Mouse (Mus musculus) liver, embryonic 11.5 days (tissue): ENCODE results near the gene Asz1. TPM values are rescaled to one million over a fixed set of nuclear protein-coding genes. Genes with fewer than 3 reads are reported as not detected.

Source experiments
- ATAC-seq: fragments of 200-750 bp; cut with Nextera tagmentation; replicated peaks from 2 replicates; pipeline ENCODE4 v1.8.0; 2017; ENCODE audit warnings: moderate number of reproducible peaks, mild to moderate bottlenecking, moderate TSS enrichment, moderate library complexity; ENCODE audit not compliant: low FRiP score
- DNase-seq: peaks from one replicate; pipeline ENCODE4 v3.0.0-alpha.2; 2017; ENCODE audit warnings: low spot score
- H3K27ac ChIP-seq: fragments of 300-500 bp; sonication (generic); 2 replicates; pipeline ENCODE4 v1.5.1; 2014; ENCODE audit warnings: mild to moderate bottlenecking, low read depth, low read length, control low read depth
- H3K27me3 ChIP-seq: fragments of 300-500 bp; sonication (generic); replicated peaks from 2 replicates; pipeline ENCODE4 v1.6.1; 2014; ENCODE audit warnings: low read length, mixed read lengths; ENCODE audit not compliant: control insufficient read depth, insufficient read depth
- H3K36me3 ChIP-seq: fragments of 300-500 bp; sonication (generic); 2 replicates; pipeline ENCODE4 v1.6.1; 2014; ENCODE audit warnings: mild to moderate bottlenecking, low read length, moderate library complexity, mixed read lengths; ENCODE audit not compliant: control insufficient read depth, insufficient read depth
- H3K4me1 ChIP-seq: fragments of 300-500 bp; sonication (generic); replicated peaks from 2 replicates; pipeline ENCODE4 v1.6.1; 2014; ENCODE audit warnings: low read length, mixed read lengths; ENCODE audit not compliant: control insufficient read depth, insufficient read depth
- H3K4me2 ChIP-seq: fragments of 300-500 bp; sonication (generic); 2 replicates; pipeline ENCODE4 v1.6.1; 2014; ENCODE audit warnings: mild to moderate bottlenecking, control low read depth, moderate library complexity
- H3K4me3 ChIP-seq: fragments of 300-500 bp; sonication (generic); 2 replicates; pipeline ENCODE4 v1.5.1; 2014; ENCODE audit warnings: low read depth, low read length, control low read depth
- H3K9ac ChIP-seq: fragments of 300-500 bp; sonication (generic); 2 replicates; pipeline ENCODE4 v1.6.1; 2014; ENCODE audit warnings: low read depth, low read length, control low read depth
- H3K9me3 ChIP-seq: fragments of 300-500 bp; sonication (generic); 2 replicates; pipeline ENCODE4 v1.6.1; 2016; ENCODE audit warnings: low read length, inconsistent platforms, mixed read lengths; ENCODE audit not compliant: control insufficient read depth
- WGBS: fragments of 180-500 bp; shearing (Covaris S2); extraction: QIAGEN DNeasy Blood & Tissue Kit; methylation state at CpG from one replicate; pipeline ENCODE4 v1.1.7; 2014; 5-methylcytosine and 5-hydroxymethylcytosine counted together
- polyA plus RNA-seq: library from polyadenylated mRNA; unstranded; fragments of >200 nt; fragmentation: Nextera tagmentation; extraction: Ambion mirVana; gene quantifications from 2 replicates; pipeline ENCODE4 v1.2.1, GENCODE M21; 2014

Asz1 gene
- polyA plus RNA-seq = 0.34 TPM in 1 of 2 replicates, not detected in the other

DNA sequence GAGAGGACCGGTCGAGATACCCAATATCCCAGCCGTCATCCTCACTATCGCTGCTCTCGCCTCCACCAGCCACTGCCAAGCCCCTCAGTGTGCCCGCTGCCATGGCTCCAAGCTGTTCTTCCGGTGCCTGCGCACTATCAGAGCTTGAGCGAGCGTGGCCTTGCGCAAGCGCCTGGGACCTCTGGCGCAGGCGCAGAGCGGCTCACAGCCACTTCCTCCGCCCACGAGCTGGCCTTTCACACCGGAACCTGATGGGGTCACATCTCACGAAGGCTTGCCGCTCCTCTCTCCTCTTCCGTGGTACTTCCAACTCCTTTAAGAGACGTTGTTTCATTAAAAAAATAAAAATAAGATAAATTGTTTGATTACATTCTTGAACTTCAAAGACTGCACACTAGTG lies at the start of gene Asz1:
Gene Asz1, minus strand, starts transcription at position 128 of the 400 bp plus-strand sequence.
- no peak within 1 kb of the TSS for H3K27ac ChIP-seq
- no peak within 1 kb of the TSS for H3K4me2 ChIP-seq
- no peaks in the 10 kb centered on the region for H3K4me1 ChIP-seq
- no peak for ATAC-seq
- 89% methylated on average over 22 of the region's 22 CpGs for WGBS
- no peaks in the 10 kb centered on the region for H3K27me3 ChIP-seq
- H3K9ac ChIP-seq = no peak within 1 kb of the TSS
- H3K9me3 ChIP-seq = no peaks in the 10 kb centered on the region
- H3K36me3 ChIP-seq = no peaks in the 10 kb centered on the region
- no peak for DNase-seq
- H3K4me3 ChIP-seq = no peak within 1 kb of the TSS

DNA sequence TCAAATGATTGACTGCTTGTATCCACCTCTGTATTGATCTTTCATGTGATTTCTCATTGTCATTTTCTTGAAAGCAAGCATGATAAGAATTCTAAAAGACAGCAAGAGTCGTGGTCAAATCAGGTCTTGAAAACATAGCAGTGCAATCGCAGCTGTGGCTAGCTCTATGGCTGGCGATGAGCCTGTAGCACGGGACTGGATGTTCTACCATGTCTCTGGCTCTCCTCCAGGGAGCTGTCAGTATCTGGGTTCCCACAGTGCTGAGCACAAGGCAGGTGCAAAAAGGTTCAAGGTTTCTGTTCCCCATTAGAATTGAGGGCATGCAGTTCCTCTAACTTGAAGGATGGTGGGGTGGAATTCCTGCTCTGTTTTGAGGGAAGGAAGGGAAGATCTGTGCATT lies 44.2 kb upstream of the Asz1 start:
- whole genome bisulfite sequencing = 69% methylated on average over 4 of the region's 4 CpGs

DNA sequence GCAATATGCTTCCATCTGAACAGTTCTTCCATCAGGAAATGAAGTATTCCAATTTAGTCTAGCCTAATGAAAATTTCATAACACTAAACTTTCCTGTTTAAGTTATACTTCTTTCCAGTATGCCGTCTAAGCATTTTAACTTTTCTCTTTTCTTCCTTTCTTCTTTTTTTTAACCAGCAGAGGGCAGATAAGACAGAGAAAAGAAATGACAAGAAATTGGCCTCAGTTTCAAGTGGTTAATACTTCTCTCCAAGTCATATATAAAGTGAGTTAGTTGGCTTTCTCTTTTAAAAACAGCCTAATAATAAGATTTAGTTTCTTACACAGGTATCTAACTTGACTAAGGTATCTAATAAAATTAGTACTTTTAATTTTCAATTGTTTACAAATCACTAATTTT lies 26.4 kb upstream of the Asz1 start:
- Histone ChIP-seq H3K4me1 (no peaks in the 10 kb centered on the region), H3K27me3 (no peaks in the 10 kb centered on the region), H3K36me3 (no peaks in the 10 kb centered on the region), H3K9me3 (no peaks in the 10 kb centered on the region), H3K4me3 (no peak overlapping the region), H3K4me2 (no peak overlapping the region), H3K27ac (no peak overlapping the region), H3K9ac (no peak overlapping the region)
- DNase-seq (no peak), ATAC-seq (no peak)
- 40% methylated on average over 1 of the region's 1 CpGs for WGBS

More for the DNA sequence above, 44.2 kb upstream of the Asz1 start:
- no peak overlapping the region for H3K27ac ChIP-seq
- H3K36me3 ChIP-seq = no peaks in the 10 kb centered on the region
- no peaks in the 10 kb centered on the region for H3K9me3 ChIP-seq
- H3K4me3 ChIP-seq = no peak overlapping the region
- no peak for ATAC-seq
- no peaks in the 10 kb centered on the region for H3K27me3 ChIP-seq
- DNase-seq = no peak
- no peak overlapping the region for H3K4me2 ChIP-seq
- no peaks in the 10 kb centered on the region for H3K4me1 ChIP-seq
- H3K9ac ChIP-seq = no peak overlapping the region

DNA sequence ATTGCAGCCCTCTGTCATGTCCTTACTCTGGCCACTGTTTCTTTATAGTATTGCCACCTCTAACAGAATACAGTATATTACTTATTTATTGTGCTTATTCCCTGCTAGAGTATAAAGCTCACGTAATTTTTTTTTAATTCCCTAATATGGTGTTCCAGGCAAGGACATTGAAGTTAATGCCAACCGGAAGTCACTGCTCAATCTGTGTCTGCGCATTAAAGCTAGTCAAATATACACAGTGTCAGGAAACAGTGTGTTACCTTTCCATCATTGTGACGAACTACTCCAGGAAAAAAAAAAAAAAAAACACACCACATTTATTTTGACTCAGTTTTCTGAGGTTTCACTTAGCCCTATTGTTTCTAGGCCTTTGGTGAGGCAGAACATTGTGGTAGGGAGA lies 19.2 kb upstream of the Asz1 start:
- H3K36me3 ChIP-seq = no peaks in the 10 kb centered on the region
- H3K9ac ChIP-seq = no peak overlapping the region
- DNase-seq (no peak), ATAC-seq (no peak)
- H3K27me3 ChIP-seq = no peaks in the 10 kb centered on the region
- no peak overlapping the region for H3K27ac ChIP-seq
- WGBS = 75% methylated on average over 4 of the region's 4 CpGs
- no peak overlapping the region for H3K4me3 ChIP-seq
- no peaks in the 10 kb centered on the region for H3K4me1 ChIP-seq
- no peaks in the 10 kb centered on the region for H3K9me3 ChIP-seq
- H3K4me2 ChIP-seq = no peak overlapping the region

- Histone ChIP-seq H3K27me3 (no peaks in the 10 kb centered on the region), H3K27ac (no peak overlapping the region), H3K4me1 (no peaks in the 10 kb centered on the region), H3K9ac (no peak overlapping the region), H3K4me2 (no peak overlapping the region), H3K4me3 (no peak overlapping the region), H3K36me3 (no peaks in the 10 kb centered on the region), H3K9me3 (no peaks in the 10 kb centered on the region)
- WGBS = 64% methylated on average over 2 of the region's 2 CpGs
- DNase-seq (no peak), ATAC-seq (no peak)
Measured at GRCm38 (mm10) chr6:18127206-18127983, 18.5 kb upstream of the Asz1 start.

- Histone ChIP-seq H3K9me3 (no peaks in the 10 kb centered on the region), H3K27ac (no peak overlapping the region), H3K9ac (no peak overlapping the region), H3K4me1 (no peaks in the 10 kb centered on the region), H3K4me3 (no peak overlapping the region), H3K27me3 (no peaks in the 10 kb centered on the region), H3K36me3 (no peaks in the 10 kb centered on the region), H3K4me2 (no peak overlapping the region)
- DNase-seq (no peak), ATAC-seq (no peak)
- 64% methylated on average over 1 of the region's 1 CpGs for WGBS
Measured at GRCm38 (mm10) chr6:18096861-18097260, 12.0 kb downstream of the Asz1 start.

DNA sequence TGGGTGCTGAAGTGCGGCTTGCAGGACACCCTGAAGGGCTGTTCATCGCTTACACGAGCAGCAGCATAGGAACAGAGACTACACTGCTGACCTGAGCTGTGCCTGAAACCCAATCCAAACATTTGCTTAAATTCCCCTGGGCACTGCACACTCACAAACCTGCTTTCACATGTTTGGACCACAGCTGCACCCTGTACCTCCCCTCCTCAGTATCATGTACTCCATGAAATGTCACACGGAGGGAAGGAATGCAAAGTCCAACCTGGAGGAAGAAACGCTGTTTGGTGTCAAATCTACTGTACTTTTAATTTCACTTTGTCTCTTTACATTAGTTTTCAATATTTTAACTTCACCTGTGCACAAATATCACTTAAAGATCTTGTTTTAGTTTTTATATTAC lies 19.8 kb downstream of the Asz1 start:
- DNase-seq = no peak
- WGBS = 82% methylated on average over 5 of the region's 5 CpGs
- no peaks in the 10 kb centered on the region for H3K36me3 ChIP-seq
- H3K4me3 ChIP-seq = no peak overlapping the region
- no peaks in the 10 kb centered on the region for H3K27me3 ChIP-seq
- no peak overlapping the region for H3K4me2 ChIP-seq
- ATAC-seq = no peak
- no peak overlapping the region for H3K9ac ChIP-seq
- H3K27ac ChIP-seq = no peak overlapping the region
- H3K9me3 ChIP-seq = no peaks in the 10 kb centered on the region
- no peaks in the 10 kb centered on the region for H3K4me1 ChIP-seq

DNA sequence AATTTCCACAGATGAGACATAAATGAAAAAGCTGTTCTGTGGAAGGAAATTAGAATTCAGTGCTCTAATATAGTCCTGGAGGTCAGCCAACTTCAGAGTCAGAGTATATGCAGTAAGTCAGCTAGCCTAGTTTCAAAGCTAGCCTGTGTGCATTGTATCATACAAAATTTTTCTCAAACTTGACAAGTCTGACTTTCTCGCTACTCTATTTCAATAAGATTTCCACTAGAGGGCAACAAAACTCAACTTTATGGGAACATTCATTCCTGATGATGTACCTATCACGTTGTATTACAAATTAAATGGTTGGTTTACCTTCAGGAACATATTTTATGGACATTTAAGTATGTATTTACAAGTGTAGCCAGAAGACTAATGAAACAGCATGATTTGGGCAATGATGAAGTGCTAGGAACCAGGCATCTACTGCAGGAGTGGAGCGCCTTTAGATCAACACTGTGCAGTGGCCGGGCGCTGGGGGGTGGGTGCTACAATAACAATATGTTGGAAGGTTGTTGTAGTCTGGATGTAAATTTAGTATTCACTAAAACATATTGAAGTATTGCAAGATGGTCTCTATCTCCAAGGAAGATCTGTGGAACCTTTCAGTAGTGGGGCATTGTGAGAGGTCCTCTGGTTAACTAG lies 21.6 kb downstream of the Asz1 start:
- H3K4me3 ChIP-seq = no peak overlapping the region
- H3K27ac ChIP-seq = no peak overlapping the region
- H3K27me3 ChIP-seq = no peaks in the 10 kb centered on the region
- no peaks in the 10 kb centered on the region for H3K4me1 ChIP-seq
- H3K4me2 ChIP-seq = no peak overlapping the region
- no peak overlapping the region for H3K9ac ChIP-seq
- no peak for DNase-seq
- 57% methylated on average over 5 of the region's 5 CpGs for WGBS
- H3K36me3 ChIP-seq = no peaks in the 10 kb centered on the region
- no peak for ATAC-seq
- no peaks in the 10 kb centered on the region for H3K9me3 ChIP-seq

DNA sequence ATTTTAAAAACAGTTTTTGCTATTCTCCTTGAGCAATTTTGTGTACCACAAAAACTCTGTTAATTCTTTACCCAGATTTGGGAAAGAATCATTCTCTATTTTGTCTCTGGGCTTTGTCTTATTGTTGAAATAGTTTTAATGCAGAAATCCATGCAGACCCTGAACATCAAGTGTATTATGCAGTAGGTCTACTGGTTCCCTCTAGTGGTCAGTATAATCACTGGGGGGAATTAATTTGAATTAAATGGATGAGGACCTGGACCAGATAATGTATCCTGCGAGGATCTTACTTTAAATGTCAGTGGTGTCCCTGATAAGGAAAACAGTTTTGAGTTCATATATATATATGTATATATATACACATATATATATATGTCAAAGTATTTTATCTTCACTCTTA lies 30.2 kb downstream of the Asz1 start:
- Histone ChIP-seq H3K4me1 (no peaks in the 10 kb centered on the region), H3K4me3 (no peak overlapping the region), H3K27me3 (no peaks in the 10 kb centered on the region), H3K27ac (no peak overlapping the region), H3K9ac (no peak overlapping the region), H3K36me3 (no peaks in the 10 kb centered on the region), H3K4me2 (no peak overlapping the region), H3K9me3 (no peaks in the 10 kb centered on the region)
- 20% methylated on average over 1 of the region's 1 CpGs for WGBS
- ATAC-seq (no peak), DNase-seq (no peak)
